Mouse (Mus musculus) ES-E14 (cell line): ENCODE measurements around the gene Rps17. TPM values are rescaled to one million over a fixed set of nuclear protein-coding genes. Genes with fewer than 3 reads are reported as not detected.

Source experiments
- DNase-seq: peaks from one replicate; pipeline ENCODE4 v3.0.0-alpha.2; 2013; ENCODE audit warnings: low read depth, low spot score
- H3K27ac ChIP-seq: 2 replicates; pipeline ENCODE4 v1.5.1; 2012; ENCODE audit warnings: low read depth, mild to moderate bottlenecking, low read length, moderate library complexity, mixed read lengths; ENCODE audit not compliant: poor library complexity, insufficient read depth, severe bottlenecking
- H3K36me3 ChIP-seq: 2 replicates; pipeline ENCODE4 v1.6.1; 2012; ENCODE audit warnings: mild to moderate bottlenecking, low read length, moderate library complexity, mixed read lengths; ENCODE audit not compliant: control insufficient read depth, poor library complexity, insufficient read depth, severe bottlenecking
- H3K4me1 ChIP-seq, 2 experiments: fragments of 150-350 bp in 1 of 2; sonication (generic) in 1 of 2; 2 replicates each; pipeline ENCODE4 v1.6.1; 2012; ENCODE audit warnings: low read length in 2 of 2, mild to moderate bottlenecking in 1 of 2, mixed read lengths in 1 of 2; ENCODE audit not compliant: control insufficient read depth in 2 of 2, insufficient read depth in 2 of 2, poor library complexity in 1 of 2
- H3K4me3 ChIP-seq, 2 experiments: fragments of 150-350 bp in 1 of 2; sonication (generic) in 1 of 2; 2 replicates each; pipeline ENCODE4 v1.5.1; 2012; ENCODE audit warnings: low read length in 2 of 2, low read depth in 1 of 2, mild to moderate bottlenecking in 1 of 2, mixed read lengths in 1 of 2; ENCODE audit not compliant: insufficient read depth in 1 of 2, poor library complexity in 1 of 2, severe bottlenecking in 1 of 2
- H3K9ac ChIP-seq: 2 replicates; pipeline ENCODE4 v1.6.1; 2012; ENCODE audit warnings: low read depth, mild to moderate bottlenecking, low read length, mixed read lengths; ENCODE audit not compliant: poor library complexity, insufficient read depth, severe bottlenecking
- H3K9me3 ChIP-seq: fragments of 150-350 bp; sonication (generic); 2 replicates; pipeline ENCODE4 v1.6.1; 2012; ENCODE audit warnings: low read depth, mild to moderate bottlenecking, low read length; ENCODE audit not compliant: control insufficient read depth, insufficient read depth
- CHD2 ChIP-seq: IDR thresholded peaks from 2 replicates; pipeline ENCODE4 v1.6.1; 2014; ENCODE audit warnings: mild to moderate bottlenecking, low read depth, low read length, inconsistent platforms
- HCFC1 ChIP-seq: IDR thresholded peaks from 2 replicates; pipeline ENCODE4 v1.6.1; 2012; ENCODE audit warnings: low read length, inconsistent platforms, borderline replicate concordance; ENCODE audit not compliant: insufficient read depth
- MAFK ChIP-seq: IDR thresholded peaks from 2 replicates; pipeline ENCODE4 v1.6.1; 2014; ENCODE audit warnings: mild to moderate bottlenecking, low read depth, low read length, inconsistent platforms; ENCODE audit not compliant: insufficient read depth
- ZC3H11A ChIP-seq: IDR thresholded peaks from 2 replicates; pipeline ENCODE4 v1.6.1; 2012; ENCODE audit warnings: low read depth, mild to moderate bottlenecking, inconsistent platforms, low read length, borderline replicate concordance
- ZNF384 ChIP-seq: IDR thresholded peaks from 2 replicates; pipeline ENCODE4 v1.6.1; 2012; ENCODE audit warnings: low read depth, low read length, inconsistent platforms
- in situ Hi-C, 2 experiments: fragments of 600-800 bp; cut with MboI; formaldehyde crosslinking; loops; one replicate each; pipeline ENCODE4 v1.15.1; 2025; ENCODE audit warnings: low sequenced_read_pairs in 2 of 2, inconsistent platforms in 1 of 2; ENCODE audit not compliant: unreplicated experiment in 2 of 2
- total RNA-seq: library from RNA; depleted of rRNA; stranded (reverse); fragments of 300-350 nt; gene quantifications from 2 replicates; pipeline ENCODE4 v1.2.3, GENCODE M21; 2012; rRNA removed

Gene Rps17
- 3,128 and 3,434 TPM in 2 replicates for total RNA-seq

- Histone ChIP-seq H3K36me3 (peaks cover 37% of the 10 kb centered on the region), H3K27ac (peak within 1 kb of the TSS; percentile 85), H3K4me3 (peak within 1 kb of the TSS; percentile 90 to 97), H3K9ac (peak within 1 kb of the TSS; percentile 100), H3K4me1 (peaks cover 0 to 3% of the 10 kb centered on the region in 2 experiments; a peak in 1 of 4 replicates), H3K9me3 (no peaks in the 10 kb centered on the region)
- TF ChIP-seq ZNF384 (no peak), MAFK (no peak), CHD2 (peak; percentile 89), ZC3H11A (no peak), HCFC1 (peak; percentile 73; the same call in 1 of the 2 replicates)
- in situ Hi-C loops, result loop anchor here in 1 of 2 experiments (25.0 kb wide), 1 partner anchor 182 kb away; no protein-coding TSS in a partner anchor
- peak; percentile 83 for DNase-seq
Measured at GRCm38 (mm10) chr7:81344544-81345446, at the start of gene Rps17. Gene Rps17, minus strand, starts transcription at chr7:81345254.

GRCm38 (mm10) chr7:81379363-81379762 is 34.3 kb upstream of the Rps17 start:
- H3K9me3 ChIP-seq, result no peaks in the 10 kb centered on the region
- H3K4me3 ChIP-seq, result no peak overlapping the region
- no peak for TF ChIP-seq ZC3H11A
- no peaks in the 10 kb centered on the region for H3K4me1 ChIP-seq
- in situ Hi-C loops, result no loop called here
- DNase-seq, result no peak
- no peak overlapping the region for H3K9ac ChIP-seq
- no peak overlapping the region for H3K27ac ChIP-seq
- no peaks in the 10 kb centered on the region for H3K36me3 ChIP-seq

GRCm38 (mm10) chr7:81372337-81372920 is 27.4 kb upstream of the Rps17 start:
- no peak overlapping the region for H3K9ac ChIP-seq
- H3K36me3 ChIP-seq, result no peaks in the 10 kb centered on the region
- no peak overlapping the region for H3K27ac ChIP-seq
- DNase-seq, result peak; percentile 42
- TF ChIP-seq MAFK (no peak), ZC3H11A (no peak), ZNF384 (no peak), CHD2 (no peak), HCFC1 (no peak)
- no peak overlapping the region for H3K4me3 ChIP-seq
- H3K4me1 ChIP-seq, result peaks cover 0 to 9% of the 10 kb centered on the region in 2 experiments; a peak in 1 of 4 replicates
- no peaks in the 10 kb centered on the region for H3K9me3 ChIP-seq
- in situ Hi-C loops, result no loop called here

GRCm38 (mm10) chr7:81371811-81372210 is 26.8 kb upstream of the Rps17 start:
- TF ChIP-seq ZC3H11A (no peak), CHD2 (no peak), ZNF384 (no peak), MAFK (no peak), HCFC1 (no peak)
- Histone ChIP-seq H3K4me1 (peaks cover 0 to 9% of the 10 kb centered on the region in 2 experiments; a peak in 1 of 4 replicates), H3K4me3 (no peak overlapping the region)

More at GRCm38 (mm10) chr7:81371811-81372210, 26.8 kb upstream of the Rps17 start:
- Histone ChIP-seq H3K36me3 (no peaks in the 10 kb centered on the region), H3K27ac (no peak overlapping the region), H3K9me3 (no peaks in the 10 kb centered on the region), H3K9ac (no peak overlapping the region)
- no peak for DNase-seq
- in situ Hi-C loops, result no loop called here
